Mouse (Mus musculus) kidney, adult 18-20 months (tissue): ENCODE measurements around the gene Khk.
A peak's percentile ranks its signal among the peaks of the same experiment; 100 is the strongest.

ENCODE experiments used
- DNase-seq: peaks from one replicate; pipeline ENCODE4 v3.0.0; 2021

Gene Khk

DNA sequence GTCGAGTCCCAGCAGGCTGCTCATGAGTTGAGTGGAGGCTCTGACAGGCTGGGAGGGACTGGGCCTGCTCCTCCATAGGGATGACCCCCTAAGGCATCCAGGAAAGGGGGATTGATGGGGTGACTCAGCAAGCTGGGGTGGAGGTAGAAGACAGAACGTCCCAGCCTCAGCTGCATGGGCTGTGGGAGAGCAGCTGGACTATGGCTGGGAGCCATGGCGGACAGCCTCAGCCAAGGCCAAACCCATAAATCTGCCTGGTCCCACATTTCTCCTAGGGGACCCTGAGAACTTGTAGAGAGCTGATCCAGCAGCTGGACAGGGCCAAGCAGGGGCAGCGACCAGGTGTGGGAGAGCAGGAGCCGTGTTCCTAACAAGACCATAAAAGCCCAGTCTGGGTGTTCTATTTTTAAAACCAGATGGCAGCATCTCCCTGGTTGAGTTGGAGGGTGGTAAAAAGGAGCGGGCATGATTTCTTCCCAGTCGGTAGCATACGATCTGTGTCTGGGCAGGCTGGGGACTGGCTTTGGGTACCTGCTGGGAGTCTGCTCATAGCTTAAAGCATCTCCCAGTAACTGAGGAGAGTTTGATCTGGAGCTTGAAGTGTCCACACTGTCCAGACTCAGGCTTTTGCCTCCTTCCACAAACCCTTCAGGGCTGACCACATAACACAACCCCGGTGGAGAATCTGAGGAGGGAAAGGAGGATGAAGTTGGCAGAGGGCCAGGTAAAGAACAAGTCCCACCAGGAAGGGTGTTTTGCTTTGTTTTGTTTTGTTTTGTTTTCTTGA, 53.8 kb downstream of the Khk start:
- DNase-seq = peak; percentile 32
